9 mouse cellular contexts compared by ENCODE assay signal in genomic region chr7:45716460-45716857, GRCm38 (mm10). TPM values are rescaled to one million over a fixed set of nuclear protein-coding genes. Genes with fewer than 3 reads are reported as not detected.
DNase-seq lines count a peak whose midpoint lies in the region; ATAC-seq and TF ChIP-seq lines count a peak whose summit lies in the region.
"Had no signal": no experiment of that assay in that cellular context is flagged by ENCODE, and none has a peak within 500 bp of the region (broad histone marks: within the 10 kb centered on the region; RNA-seq: fewer than 3 reads in every experiment).

No protein-coding gene starts in this region.

- H3K4me2 ChIP-seq in intestine, embryonic 15.5 days (replicated peaks): peak overlapping the region; percentile 83

- DNase-seq in liver, adult 2 months (ENCODE audit: extremely low read depth, low read depth, low spot score): no peak
- no peak for DNase-seq in liver
- peak; percentile 28 for DNase-seq in naive thymus-derived CD4-positive, alpha-beta T cell, adult 2 months (ENCODE audit: low read depth)
- DNase-seq in layer of hippocampus, adult 11-12 months (ENCODE audit: low spot score): no peak
- no peak for DNase-seq in lung, postnatal 36 days
- DNase-seq in urinary bladder, postnatal 4 days (ENCODE audit: low spot score in 2 of 2): no peak
- DNase-seq: adrenal gland, postnatal 10 days had no signal

- peaks cover 7% of the 10 kb centered on the region for H3K36me3 ChIP-seq in liver, adult 2 months (ENCODE audit: control insufficient read depth, insufficient read depth, low read length)
- H3K36me3 ChIP-seq in intestine, embryonic 15.5 days: peaks cover 26% of the 10 kb centered on the region

- H3K27me3 ChIP-seq in liver, adult 2 months (ENCODE audit: control insufficient read depth, insufficient read depth, low read length): no peaks in the 10 kb centered on the region
- H3K27me3 ChIP-seq in intestine, embryonic 15.5 days (replicated peaks): no peaks in the 10 kb centered on the region

- no peak for TF ChIP-seq POLR2A in liver, adult 2 months (IDR thresholded peaks at IDR 0.05; ENCODE audit: extremely low read depth, insufficient read depth, low read length)
- no peak for TF ChIP-seq POLR2A in embryonic fibroblast, embryonic 13.5 days (IDR thresholded peaks at IDR 0.05; ENCODE audit: low read depth, low read length)

- H3K79me2 ChIP-seq in liver, adult 2 months (ENCODE audit: control insufficient read depth, insufficient read depth, low read length): peaks cover 5% of the 10 kb centered on the region; the same call in 1 of the 2 replicates

- no peak overlapping the region; the same call in 1 of the 2 replicates for H3K9ac ChIP-seq in liver, adult 2 months (ENCODE audit: low read depth, low read length)
- peak overlapping the region; percentile 77; the same call in 1 of the 2 replicates for H3K9ac ChIP-seq in intestine, embryonic 15.5 days

- H3K9me3 ChIP-seq in intestine, embryonic 15.5 days: no peaks in the 10 kb centered on the region

- no peak for ATAC-seq in intestine, embryonic 15.5 days

- no peak overlapping the region for H3K4me3 ChIP-seq in liver, adult 2 months (ENCODE audit: insufficient read depth, low read depth, low read length)
- peak overlapping the region; percentile 96 for H3K4me3 ChIP-seq in embryonic fibroblast, embryonic 13.5 days (ENCODE audit: insufficient read depth, low read length)
- peak overlapping the region; percentile 71; the same call in 1 of the 2 replicates for H3K4me3 ChIP-seq in intestine, embryonic 15.5 days (replicated peaks)

- H3K27ac ChIP-seq in liver, adult 2 months (replicated peaks; ENCODE audit: insufficient read depth, low read depth, low read length): peak overlapping the region; percentile 35
- H3K27ac ChIP-seq in embryonic fibroblast, embryonic 13.5 days (ENCODE audit: insufficient read depth, low read length): no peak overlapping the region
- H3K27ac ChIP-seq in intestine, embryonic 15.5 days: no peak overlapping the region

- WGBS in liver, adult 2 months: 82% methylated on average over 3 of the region's 3 CpGs
- 89% methylated on average over 3 of the region's 3 CpGs for WGBS in intestine, embryonic 15.5 days

- H3K4me1 ChIP-seq in liver, adult 2 months (ENCODE audit: control insufficient read depth, insufficient read depth, low read length): peaks cover 35% of the 10 kb centered on the region
- H3K4me1 ChIP-seq in embryonic fibroblast, embryonic 13.5 days (ENCODE audit: control insufficient read depth, insufficient read depth, low read length): peaks cover 3% of the 10 kb centered on the region; the same call in 1 of the 2 replicates
- peaks cover 52% of the 10 kb centered on the region for H3K4me1 ChIP-seq in intestine, embryonic 15.5 days (replicated peaks)

- no peak for TF ChIP-seq CTCF in liver, adult 2 months (IDR thresholded peaks at IDR 0.05; ENCODE audit: low read depth, low read length)
- TF ChIP-seq CTCF in embryonic fibroblast, embryonic 13.5 days (IDR thresholded peaks at IDR 0.05; ENCODE audit: borderline replicate concordance, insufficient read depth, low read length): no peak

RNA-seq across cellular contexts. Expression of gene Rpl18, which starts 1.2 kb away (rescaled TPM):
- 436 and 542 TPM in 2 replicates for total RNA-seq in liver, adult 2 months (2014; rRNA removed)
- 366 and 534 TPM in 2 replicates for polyA plus RNA-seq in liver, adult 2 months (2012; rRNA removed)
- 1,118 and 1,143 TPM in 2 replicates for polyA plus RNA-seq in embryonic fibroblast, embryonic 13.5 days (2011; ENCODE audit: insufficient read length, low read depth, missing spikeins)
- polyA plus RNA-seq in intestine, embryonic 15.5 days (2015; fragmentation: Nextera tagmentation; extraction: Ambion mirVana): 1,110 and 1,134 TPM in 2 replicates

RNA-seq across cellular contexts. Expression of gene Sphk2, which starts 1.3 kb away (rescaled TPM):
- total RNA-seq in liver, adult 2 months (2014; rRNA removed): 13.4 and 15.2 TPM in 2 replicates
- polyA plus RNA-seq in liver, adult 2 months (2012; rRNA removed): 62.9 and 80.1 TPM in 2 replicates
- polyA plus RNA-seq in embryonic fibroblast, embryonic 13.5 days (2011; ENCODE audit: insufficient read length, low read depth, missing spikeins): 19.0 and 19.1 TPM in 2 replicates
- polyA plus RNA-seq in intestine, embryonic 15.5 days (2015; fragmentation: Nextera tagmentation; extraction: Ambion mirVana): 38.1 and 41.6 TPM in 2 replicates

RNA-seq across cellular contexts. Expression of gene Fam83e, which starts 4.6 kb away (rescaled TPM):
- total RNA-seq in liver, adult 2 months (2014; rRNA removed): 0.18 TPM in 1 of 2 replicates, not detected in the other
- polyA plus RNA-seq in liver, adult 2 months (2012; rRNA removed): 0.05 and 0.10 TPM in 2 replicates
- not detected in 2 replicates for polyA plus RNA-seq in embryonic fibroblast, embryonic 13.5 days (2011; ENCODE audit: insufficient read length, low read depth, missing spikeins)
- polyA plus RNA-seq in intestine, embryonic 15.5 days (2015; fragmentation: Nextera tagmentation; extraction: Ambion mirVana): 19.7 and 22.4 TPM in 2 replicates

RNA-seq across cellular contexts. Expression of gene Spaca4, which starts 9.2 kb away (rescaled TPM):
- not detected in 2 replicates for total RNA-seq in liver, adult 2 months (2014; rRNA removed)
- polyA plus RNA-seq in liver, adult 2 months (2012; rRNA removed): not detected in 2 replicates
- polyA plus RNA-seq in embryonic fibroblast, embryonic 13.5 days (2011; ENCODE audit: insufficient read length, low read depth, missing spikeins): not detected in 2 replicates
- polyA plus RNA-seq in intestine, embryonic 15.5 days (2015; fragmentation: Nextera tagmentation; extraction: Ambion mirVana): 0.49 and 0.74 TPM in 2 replicates
- total RNA-seq: adrenal gland, postnatal 10 days had no signal

RNA-seq across cellular contexts. Expression of gene Dbp, which starts 11.6 kb away (rescaled TPM):
- 93.0 and 110 TPM in 2 replicates for total RNA-seq in liver, adult 2 months (2014; rRNA removed)
- polyA plus RNA-seq in liver, adult 2 months (2012; rRNA removed): 8.6 and 17.0 TPM in 2 replicates
- 15.9 and 17.0 TPM in 2 replicates for polyA plus RNA-seq in embryonic fibroblast, embryonic 13.5 days (2011; ENCODE audit: insufficient read length, low read depth, missing spikeins)
- 3.1 and 3.4 TPM in 2 replicates for polyA plus RNA-seq in intestine, embryonic 15.5 days (2015; fragmentation: Nextera tagmentation; extraction: Ambion mirVana)

Comparison
In these comparisons a context has a peak if more than half of its experiments do, and no peak if none do; other contexts are left out.
1. RNA of gene Fam83e, which starts 4.6 kb away (polyA plus RNA-seq): 19.7 to 22.4 TPM in intestine, embryonic 15.5 days; 0.05 to 0.10 TPM in liver, adult 2 months and not detected in embryonic fibroblast, embryonic 13.5 days; every median in the first group is over 10 times any median in the second.